Mouse (Mus musculus) heart, embryonic 11.5 days (tissue): Measurements from ENCODE around the gene Slc12a6. TPM values are rescaled to one million over a fixed set of nuclear protein-coding genes. Genes with fewer than 3 reads are reported as not detected.

Source experiments
- ATAC-seq: fragments of 200-750 bp; cut with Nextera tagmentation; replicated peaks from 2 replicates; pipeline ENCODE4 v1.8.0; 2017; ENCODE audit warnings: moderate library complexity; ENCODE audit not compliant: insufficient number of reproducible peaks, low FRiP score, low TSS enrichment
- H3K27ac ChIP-seq: fragments of 300-500 bp; sonication (generic); 2 replicates; pipeline ENCODE4 v1.5.1; 2014; ENCODE audit warnings: mild to moderate bottlenecking, low read depth, low read length
- H3K27me3 ChIP-seq: fragments of 300-500 bp; sonication (generic); 2 replicates; pipeline ENCODE4 v1.6.1; 2014; ENCODE audit warnings: mild to moderate bottlenecking, low read length, mixed read lengths; ENCODE audit not compliant: control insufficient read depth, insufficient read depth
- H3K36me3 ChIP-seq: fragments of 300-500 bp; sonication (generic); 2 replicates; pipeline ENCODE4 v1.6.1; 2014; ENCODE audit warnings: mild to moderate bottlenecking, low read length, moderate library complexity, mixed read lengths; ENCODE audit not compliant: control insufficient read depth, insufficient read depth
- H3K4me1 ChIP-seq: fragments of 300-500 bp; sonication (generic); 2 replicates; pipeline ENCODE4 v1.6.1; 2014; ENCODE audit warnings: low read length; ENCODE audit not compliant: control insufficient read depth, insufficient read depth
- H3K4me2 ChIP-seq: fragments of 300-500 bp; sonication (generic); 2 replicates; pipeline ENCODE4 v1.6.1; 2014; ENCODE audit warnings: mild to moderate bottlenecking, moderate library complexity
- H3K4me3 ChIP-seq: fragments of 300-500 bp; sonication (generic); 2 replicates; pipeline ENCODE4 v1.5.1; 2014; ENCODE audit warnings: low read depth, low read length
- H3K9ac ChIP-seq: fragments of 300-500 bp; sonication (generic); 2 replicates; pipeline ENCODE4 v1.6.1; 2014; ENCODE audit warnings: mild to moderate bottlenecking, low read depth, low read length, moderate library complexity
- H3K9me3 ChIP-seq: fragments of 300-500 bp; sonication (generic); replicated peaks from 2 replicates; pipeline ENCODE4 v1.6.1; 2016; ENCODE audit warnings: low read length; ENCODE audit not compliant: control insufficient read depth
- WGBS: fragments of 180-500 bp; shearing (Covaris S2); extraction: QIAGEN DNeasy Blood & Tissue Kit; methylation state at CpG from one replicate; pipeline ENCODE4 v1.1.7; 2014; ENCODE audit not compliant: insufficient replicate concordance; 5-methylcytosine and 5-hydroxymethylcytosine counted together
- polyA plus RNA-seq: library from polyadenylated mRNA; unstranded; fragments of >200 nt; fragmentation: Nextera tagmentation; extraction: Ambion mirVana; gene quantifications from 2 replicates; pipeline ENCODE4 v1.2.1, GENCODE M21; 2014

Slc12a6 gene
- polyA plus RNA-seq, 1 experiment from 2014 or later = 12.8 TPM

DNA sequence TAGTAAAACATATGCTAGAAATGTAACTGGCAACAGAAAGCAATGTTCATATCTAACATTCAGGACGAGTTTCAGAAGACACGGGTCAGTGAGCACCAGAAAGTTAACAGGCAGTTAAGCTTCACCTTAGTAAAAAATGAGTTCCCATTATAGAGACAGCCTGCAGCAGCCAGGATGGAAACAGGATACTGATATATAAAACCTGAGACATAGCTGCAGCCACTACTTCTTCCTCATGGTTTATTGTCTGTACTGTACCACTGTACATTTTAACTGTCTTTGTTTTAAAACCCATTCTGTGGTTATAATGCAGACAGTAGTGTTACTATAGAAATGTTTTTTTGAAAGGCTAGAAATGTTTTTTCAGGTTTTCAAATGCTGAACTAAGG, 95.2 kb downstream of the Slc12a6 start:
- 78% methylated on average over 2 of the region's 2 CpGs for WGBS
- no peak for ATAC-seq
- Histone ChIP-seq H3K9ac (no peak overlapping the region), H3K9me3 (no peaks in the 10 kb centered on the region), H3K4me2 (no peak overlapping the region), H3K27me3 (no peaks in the 10 kb centered on the region), H3K27ac (no peak overlapping the region), H3K4me3 (no peak overlapping the region), H3K4me1 (no peaks in the 10 kb centered on the region), H3K36me3 (peaks cover 42% of the 10 kb centered on the region)

DNA sequence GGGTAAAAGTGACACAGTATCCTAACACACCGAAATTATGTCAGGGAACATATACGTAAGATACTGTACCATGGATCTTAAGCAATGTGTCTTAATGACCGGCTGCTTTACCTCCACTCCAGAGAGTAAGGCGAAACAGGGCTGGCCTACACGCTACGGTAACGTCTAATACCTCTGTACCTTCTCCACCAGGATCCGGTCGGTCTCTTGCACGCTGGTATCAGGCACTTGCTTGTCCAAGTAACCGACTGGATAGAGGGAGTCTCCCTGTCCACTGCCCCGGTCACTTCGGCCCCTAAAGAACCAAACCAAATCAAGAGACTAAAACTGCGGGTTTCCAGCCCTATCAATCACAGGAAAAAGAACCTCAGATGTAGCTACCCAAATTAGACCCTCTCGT, 101.6 kb downstream of the Slc12a6 start:
- 17% methylated on average over 15 of the region's 15 CpGs for WGBS
- no peak for ATAC-seq
- peaks cover 13% of the 10 kb centered on the region for H3K36me3 ChIP-seq

DNA sequence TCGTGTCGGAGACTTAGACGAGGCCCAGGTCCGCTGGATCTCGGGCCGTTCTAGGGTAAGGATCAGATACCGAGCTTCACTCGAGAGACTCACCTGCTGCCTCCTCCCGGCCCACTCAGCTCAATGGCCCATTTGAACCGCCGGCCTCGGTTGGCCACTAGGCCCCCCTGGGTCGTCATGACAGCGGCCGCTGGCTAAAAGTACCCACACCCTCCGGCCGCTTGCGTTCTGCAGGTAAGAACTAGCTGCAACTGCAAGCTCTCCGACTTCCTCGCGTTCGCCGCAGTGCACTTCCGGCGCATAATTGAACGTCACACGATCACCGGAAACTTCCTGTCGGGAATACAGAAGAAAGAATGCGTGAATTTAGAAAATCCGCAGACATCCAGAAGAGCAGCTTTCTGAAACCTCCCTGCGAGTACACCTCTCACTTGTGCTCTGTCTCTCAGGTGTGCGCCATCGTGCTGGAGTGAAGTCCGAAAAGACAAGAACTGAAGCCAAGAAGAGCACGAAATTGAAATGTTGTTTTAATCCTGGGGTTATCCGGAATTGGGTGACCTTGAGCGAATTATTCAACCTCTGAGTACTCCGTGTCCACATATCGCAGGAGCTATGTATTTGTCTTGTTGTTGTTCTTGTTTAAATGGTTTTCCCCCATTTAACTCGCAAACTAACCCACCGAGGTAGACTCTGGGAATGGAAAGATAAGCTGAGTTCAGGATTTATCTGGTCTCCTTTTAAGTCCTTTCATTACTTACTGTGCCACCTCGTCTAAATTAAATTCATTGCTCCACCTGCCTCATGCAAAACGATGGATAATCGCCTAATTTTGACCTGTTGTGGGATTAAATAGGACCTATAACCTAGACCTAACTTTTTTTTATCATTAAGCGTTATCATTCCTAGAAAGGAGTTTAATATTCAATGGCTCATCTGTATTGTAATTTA, 102.4 kb downstream of the Slc12a6 start, which contains the start of gene Emc4:
TSS of gene Emc4 (minus strand) at position 302 of the 948 bp plus-strand sequence.
- ATAC-seq = peak; percentile 70

More for the DNA sequence above, 101.6 kb downstream of the Slc12a6 start:
- Histone ChIP-seq H3K9ac (peak overlapping the region; percentile 88), H3K27me3 (no peaks in the 10 kb centered on the region), H3K27ac (peak overlapping the region; percentile 87), H3K4me1 (peaks cover 6% of the 10 kb centered on the region), H3K4me3 (peak overlapping the region; percentile 96), H3K9me3 (no peaks in the 10 kb centered on the region), H3K4me2 (peak overlapping the region; percentile 89)

DNA sequence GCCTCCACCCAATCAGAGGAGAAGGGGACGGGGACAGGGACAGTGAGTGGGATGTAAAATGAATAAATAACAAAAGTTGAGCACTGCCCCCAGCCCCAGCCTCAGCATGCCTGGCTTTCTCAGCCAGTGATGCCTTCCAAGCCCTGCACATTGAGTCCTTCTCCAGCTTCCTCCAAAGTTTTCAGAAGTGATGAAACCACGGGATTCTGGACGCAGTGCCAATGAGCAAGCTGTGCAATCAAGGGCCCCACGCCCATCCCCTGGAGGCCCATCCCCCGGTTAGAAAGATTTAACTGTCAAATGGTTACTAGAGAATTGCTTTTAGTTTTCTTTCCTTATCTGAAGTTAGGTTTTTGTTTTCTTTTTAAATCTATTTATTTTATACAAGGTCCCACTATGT, 104.3 kb downstream of the Slc12a6 start:
- no peak overlapping the region for H3K9ac ChIP-seq
- no peaks in the 10 kb centered on the region for H3K9me3 ChIP-seq
- H3K36me3 ChIP-seq = no peaks in the 10 kb centered on the region
- H3K4me1 ChIP-seq = peaks cover 6% of the 10 kb centered on the region
- no peak for ATAC-seq
- H3K27ac ChIP-seq = no peak overlapping the region
- H3K4me2 ChIP-seq = no peak overlapping the region
- 72% methylated on average over 5 of the region's 5 CpGs for WGBS
- no peaks in the 10 kb centered on the region for H3K27me3 ChIP-seq
- no peak overlapping the region for H3K4me3 ChIP-seq

More for the DNA sequence above, 102.4 kb downstream of the Slc12a6 start, which contains the start of gene Emc4:
- H3K27ac ChIP-seq = peak within 1 kb of the TSS; percentile 87
- no peaks in the 10 kb centered on the region for H3K9me3 ChIP-seq
- H3K4me2 ChIP-seq = peak within 1 kb of the TSS; percentile 89
- H3K4me3 ChIP-seq = peak within 1 kb of the TSS; percentile 96
- peak within 1 kb of the TSS; percentile 88 for H3K9ac ChIP-seq
- H3K4me1 ChIP-seq = peaks cover 6% of the 10 kb centered on the region
- H3K27me3 ChIP-seq = no peaks in the 10 kb centered on the region
- H3K36me3 ChIP-seq = peaks cover 12% of the 10 kb centered on the region
- 1% methylated on average over 46 of the region's 46 CpGs for WGBS

DNA sequence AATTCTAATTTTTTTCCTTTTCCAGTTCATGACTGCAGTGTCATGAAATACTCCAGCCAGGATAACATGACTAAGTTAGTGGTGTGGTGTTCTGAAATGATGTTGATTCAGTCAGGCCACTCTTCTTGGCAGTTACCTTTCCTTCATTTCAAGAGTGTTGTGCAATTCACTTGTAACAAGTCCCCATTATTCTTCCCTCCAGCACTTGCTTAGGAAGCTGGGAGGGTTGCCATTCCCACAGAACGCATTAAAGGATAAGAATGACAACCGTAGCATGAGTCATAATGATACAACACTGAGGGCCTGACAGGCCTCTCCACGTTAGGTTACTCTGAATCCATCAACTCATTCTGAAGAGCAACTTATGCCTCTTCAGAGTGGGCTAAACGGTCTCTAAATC, 107.5 kb downstream of the Slc12a6 start:
- Histone ChIP-seq H3K4me3 (no peak overlapping the region), H3K27me3 (no peaks in the 10 kb centered on the region), H3K9ac (no peak overlapping the region), H3K36me3 (no peaks in the 10 kb centered on the region), H3K4me2 (no peak overlapping the region), H3K27ac (no peak overlapping the region), H3K9me3 (no peaks in the 10 kb centered on the region), H3K4me1 (no peaks in the 10 kb centered on the region)
- WGBS = 49% methylated on average over 4 of the region's 4 CpGs
- ATAC-seq = no peak

DNA sequence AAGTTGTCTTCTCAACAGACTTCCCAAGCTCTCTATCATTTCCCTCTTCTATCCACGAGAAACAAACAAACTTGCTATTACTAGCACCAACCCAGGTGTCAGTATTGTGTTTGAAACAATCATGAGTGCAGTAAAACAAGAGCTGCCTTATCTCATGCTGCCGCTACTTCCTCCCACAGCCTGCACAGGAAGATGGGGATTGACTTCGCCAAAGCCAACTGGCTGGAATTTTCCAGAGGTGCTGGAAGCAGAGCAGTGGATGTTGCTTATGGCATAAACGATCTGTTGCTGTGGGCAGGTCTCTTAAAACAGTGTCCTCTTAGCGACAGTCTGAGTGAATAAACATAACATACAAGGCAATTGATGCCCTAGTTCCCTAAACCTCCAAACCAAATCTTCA, 109.0 kb downstream of the Slc12a6 start:
- Histone ChIP-seq H3K4me2 (no peak overlapping the region), H3K27me3 (no peaks in the 10 kb centered on the region), H3K27ac (no peak overlapping the region), H3K9me3 (no peaks in the 10 kb centered on the region), H3K4me1 (no peaks in the 10 kb centered on the region), H3K36me3 (no peaks in the 10 kb centered on the region), H3K9ac (no peak overlapping the region), H3K4me3 (no peak overlapping the region)
- ATAC-seq = no peak
- WGBS = 40% methylated on average over 5 of the region's 5 CpGs

DNA sequence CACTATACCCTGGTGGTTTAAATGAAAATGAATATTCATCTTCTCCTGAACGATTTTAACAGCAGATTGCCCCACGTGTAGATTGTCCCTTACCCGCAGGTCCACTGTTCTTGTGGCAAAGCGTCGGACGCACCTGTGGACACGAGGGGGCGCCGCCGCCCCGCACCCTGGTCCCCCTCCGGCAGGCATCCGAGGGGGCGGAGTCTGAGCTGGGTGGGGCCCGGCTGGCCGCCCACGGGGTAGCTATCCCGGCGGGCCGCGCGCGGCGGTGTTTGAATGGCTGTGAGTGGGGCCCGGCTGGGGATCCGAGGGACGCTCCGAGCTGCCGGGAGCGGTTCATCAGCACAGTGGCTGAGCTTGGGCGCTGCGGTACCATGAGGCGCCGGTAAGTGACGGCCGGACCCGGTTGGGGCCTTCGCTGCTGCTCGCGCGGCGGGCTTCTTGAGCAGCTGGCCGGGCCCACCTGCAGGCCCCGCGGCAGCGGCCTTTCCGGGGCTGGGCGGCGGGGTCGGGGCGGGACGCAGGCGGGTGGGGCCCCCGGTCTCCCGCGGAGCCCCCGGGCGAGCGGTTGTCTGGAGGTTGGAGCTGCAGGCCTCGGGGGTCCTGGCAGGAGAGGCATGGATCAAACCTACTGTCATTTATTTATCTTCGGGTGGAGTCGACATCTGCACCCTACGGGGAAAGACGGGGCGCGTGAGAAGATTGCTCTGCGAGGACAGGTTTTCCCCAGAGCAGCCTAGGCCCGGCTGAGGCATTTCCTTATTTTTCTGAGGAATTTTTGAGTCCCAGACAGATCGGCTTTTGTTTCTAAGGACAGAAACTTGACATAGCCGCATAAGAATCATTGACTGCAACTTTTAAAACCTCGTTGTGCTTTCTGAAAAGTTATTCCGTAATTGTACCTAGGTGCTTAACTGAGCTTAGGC, 113.6 kb downstream of the Slc12a6 start, which contains the start of gene Katnbl1:
TSS of gene Katnbl1 (plus strand) at position 239 of the 926 bp plus-strand sequence.
- WGBS = under 1% methylated on average over 72 of the region's 72 CpGs
- no peaks in the 10 kb centered on the region for H3K27me3 ChIP-seq
- no peaks in the 10 kb centered on the region for H3K9me3 ChIP-seq
- no peaks in the 10 kb centered on the region for H3K36me3 ChIP-seq
- H3K4me1 ChIP-seq = peaks cover 10% of the 10 kb centered on the region
- peak within 1 kb of the TSS; percentile 93 for H3K4me3 ChIP-seq
- H3K27ac ChIP-seq = peak within 1 kb of the TSS; percentile 87
- ATAC-seq = peak; percentile 97
- H3K9ac ChIP-seq = peak within 1 kb of the TSS; percentile 98
- peak within 1 kb of the TSS; percentile 85 for H3K4me2 ChIP-seq

DNA sequence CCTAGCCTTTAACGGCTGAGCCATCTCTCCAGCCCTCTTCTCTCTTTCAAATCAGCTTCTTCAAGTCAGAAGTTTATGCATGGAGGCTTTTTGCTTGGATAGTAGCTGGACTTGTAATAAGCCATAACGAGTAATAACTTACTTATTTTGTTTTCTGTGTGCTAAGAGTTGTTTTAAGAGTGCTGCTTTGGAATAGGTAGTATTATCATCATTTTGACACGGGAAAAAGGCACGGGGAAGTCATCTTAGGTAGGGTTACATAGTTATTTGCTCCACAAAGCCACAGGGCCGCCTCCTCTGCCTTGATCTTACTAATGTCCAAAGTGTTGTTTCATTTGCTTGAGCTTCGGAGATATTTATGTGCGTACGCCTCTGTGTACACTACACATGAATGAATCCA, 114.5 kb downstream of the Slc12a6 start:
- WGBS = 55% methylated on average over 8 of the region's 8 CpGs

More for the DNA sequence above, 114.5 kb downstream of the Slc12a6 start:
- H3K27me3 ChIP-seq = no peaks in the 10 kb centered on the region
- ATAC-seq = no peak
- H3K4me3 ChIP-seq = peak overlapping the region; percentile 93
- peaks cover 10% of the 10 kb centered on the region for H3K4me1 ChIP-seq
- H3K27ac ChIP-seq = no peak overlapping the region
- H3K4me2 ChIP-seq = peak overlapping the region; percentile 85
- peak overlapping the region; percentile 98 for H3K9ac ChIP-seq
- no peaks in the 10 kb centered on the region for H3K9me3 ChIP-seq
- no peaks in the 10 kb centered on the region for H3K36me3 ChIP-seq
